Comparison of ENCODE assay signal across 8 mouse cellular contexts in genomic region chr19:6855225-6856031, GRCm38 (mm10). TPM values are rescaled to one million over a fixed set of nuclear protein-coding genes. Genes with fewer than 3 reads are reported as not detected.
DNase-seq lines count a peak whose midpoint lies in the region; ATAC-seq and TF ChIP-seq lines count a peak whose summit lies in the region.

No protein-coding gene starts in this region.

- H3K27me3 ChIP-seq in kidney, embryonic 15.5 days: peaks cover 38% of the 10 kb centered on the region
- H3K27me3 ChIP-seq in heart, postnatal 0 days (ENCODE audit: control insufficient read depth, insufficient read depth, low read length): peaks cover 10% of the 10 kb centered on the region
- 0 out of 2 replicates have a peak, but pooled peaks cover 5% of the 10 kb centered on the region for H3K27me3 ChIP-seq in neural tube, embryonic 12.5 days (replicated peaks)

- H3K9ac ChIP-seq in kidney, embryonic 15.5 days: no peak overlapping the region
- no peak overlapping the region; the same call in 1 of the 2 replicates for H3K9ac ChIP-seq in heart, postnatal 0 days (replicated peaks; ENCODE audit: low read depth, low read length)
- 0 out of 2 replicates have a peak overlapping the region, but pooled peaks have one; percentile 3 for H3K9ac ChIP-seq in neural tube, embryonic 12.5 days

- peak; percentile 15; the same call in 1 of the 2 replicates for TF ChIP-seq CTCF in heart, postnatal 0 days (IDR thresholded peaks at IDR 0.05; ENCODE audit: low read depth)

- H3K4me2 ChIP-seq in kidney, embryonic 15.5 days: peak overlapping the region; percentile 59
- H3K4me2 ChIP-seq in heart, postnatal 0 days (ENCODE audit: low read depth, low read length): peak overlapping the region; percentile 57
- peak overlapping the region; percentile 58 for H3K4me2 ChIP-seq in neural tube, embryonic 12.5 days (replicated peaks)

- no peaks in the 10 kb centered on the region for H3K36me3 ChIP-seq in kidney, embryonic 15.5 days
- H3K36me3 ChIP-seq in heart, postnatal 0 days (replicated peaks; ENCODE audit: control insufficient read depth, insufficient read depth, low read length): no peaks in the 10 kb centered on the region
- H3K36me3 ChIP-seq in neural tube, embryonic 12.5 days: no peaks in the 10 kb centered on the region

- H3K9me3 ChIP-seq in kidney, embryonic 15.5 days (replicated peaks): no peaks in the 10 kb centered on the region
- no peaks in the 10 kb centered on the region for H3K9me3 ChIP-seq in heart, postnatal 0 days (replicated peaks; ENCODE audit: control insufficient read depth, low read length)
- no peaks in the 10 kb centered on the region for H3K9me3 ChIP-seq in neural tube, embryonic 12.5 days

- peak overlapping the region; percentile 31 for H3K4me3 ChIP-seq in kidney, embryonic 15.5 days (replicated peaks)
- H3K4me3 ChIP-seq in heart, postnatal 0 days (ENCODE audit: low read depth, low read length): peak overlapping the region; percentile 32
- 0 out of 2 replicates have a peak overlapping the region, but pooled peaks have one; percentile 5 for H3K4me3 ChIP-seq in neural tube, embryonic 12.5 days

- no peak for DNase-seq in kidney, adult 11 months
- peak; percentile 88 for DNase-seq in embryo, embryonic 9.5 days (ENCODE audit: extremely low spot score)
- peak; percentile 77 for DNase-seq in heart, postnatal 0 days (ENCODE audit: low spot score)
- peak; percentile 72 for DNase-seq in liver
- DNase-seq in ovary, postnatal 36 days (ENCODE audit: low spot score): no peak
- no peak for DNase-seq in adrenal gland, adult 8-10 months

- TF ChIP-seq EP300 in heart, postnatal 0 days (IDR thresholded peaks at IDR 0.05; ENCODE audit: low read depth): no peak; the same call in 1 of the 2 replicates

- ATAC-seq in kidney, embryonic 15.5 days (replicated peaks; ENCODE audit: low FRiP score): peak; percentile 61; the same call in 1 of the 2 replicates
- peak; percentile 89 for ATAC-seq in heart, postnatal 0 days (ENCODE audit: insufficient read depth, low read depth)
- ATAC-seq in neural tube, embryonic 12.5 days (ENCODE audit: low FRiP score, low read depth): peak; percentile 54; the same call in 1 of the 2 replicates

- 7% methylated on average over 38 of the region's 38 CpGs for WGBS in kidney, embryonic 15.5 days
- 10% methylated on average over 38 of the region's 38 CpGs for WGBS in heart, postnatal 0 days
- WGBS in neural tube, embryonic 12.5 days: 7% methylated on average over 38 of the region's 38 CpGs

- H3K4me1 ChIP-seq in kidney, embryonic 15.5 days: peaks cover 34% of the 10 kb centered on the region
- 0 out of 2 replicates have a peak, but pooled peaks cover 12% of the 10 kb centered on the region for H3K4me1 ChIP-seq in heart, postnatal 0 days (ENCODE audit: control insufficient read depth, insufficient read depth)
- peaks cover 13% of the 10 kb centered on the region for H3K4me1 ChIP-seq in neural tube, embryonic 12.5 days

- H3K27ac ChIP-seq in kidney, embryonic 15.5 days: 0 out of 2 replicates have a peak overlapping the region, but pooled peaks have one; percentile 6
- H3K27ac ChIP-seq in heart, postnatal 0 days (ENCODE audit: low read depth): no peak overlapping the region
- H3K27ac ChIP-seq in neural tube, embryonic 12.5 days: no peak overlapping the region

RNA-seq across cellular contexts. Expression of gene Ccdc88b, which starts 2.6 kb away (rescaled TPM):
- polyA plus RNA-seq in kidney, embryonic 15.5 days (2015; fragmentation: Nextera tagmentation; extraction: Ambion mirVana): 0.74 and 1.2 TPM in 2 replicates
- total RNA-seq in heart, postnatal 0 days (2014; rRNA removed; ENCODE audit: low replicate concordance): 0.11 and 2.7 TPM in 2 replicates
- 0.08 and 0.36 TPM in 2 replicates for polyA plus RNA-seq in heart, postnatal 0 days (2015; fragmentation: Nextera tagmentation; extraction: Ambion mirVana)
- polyA plus RNA-seq in neural tube, embryonic 12.5 days (2016; fragmentation: Nextera tagmentation; extraction: Ambion mirVana): 0.59 and 1.6 TPM in 2 replicates
- total RNA-seq in adrenal gland, adult 8-10 months (2022): 1 to 10 TPM; 1.7 to 3.6 (median 2.4) TPM

RNA-seq across cellular contexts. Expression of gene Rps6ka4, which starts 15.0 kb away (rescaled TPM):
- 19.2 and 22.3 TPM in 2 replicates for polyA plus RNA-seq in kidney, embryonic 15.5 days (2015; fragmentation: Nextera tagmentation; extraction: Ambion mirVana)
- 16.6 and 30.3 TPM in 2 replicates for total RNA-seq in heart, postnatal 0 days (2014; rRNA removed; ENCODE audit: low replicate concordance)
- polyA plus RNA-seq in heart, postnatal 0 days (2015; fragmentation: Nextera tagmentation; extraction: Ambion mirVana): 12.4 and 13.4 TPM in 2 replicates
- 8.5 and 9.3 TPM in 2 replicates for polyA plus RNA-seq in neural tube, embryonic 12.5 days (2016; fragmentation: Nextera tagmentation; extraction: Ambion mirVana)
- total RNA-seq in adrenal gland, adult 8-10 months (2022): 10 to 100 TPM; 30.2 to 42.5 (median 36.1) TPM

RNA-seq across cellular contexts. Expression of gene Trmt112, which starts 54.1 kb away (rescaled TPM):
- polyA plus RNA-seq in kidney, embryonic 15.5 days (2015; fragmentation: Nextera tagmentation; extraction: Ambion mirVana): 148 and 167 TPM in 2 replicates
- total RNA-seq in heart, postnatal 0 days (2014; rRNA removed; ENCODE audit: low replicate concordance): 61.8 and 61.9 TPM in 2 replicates
- 57.6 and 61.4 TPM in 2 replicates for polyA plus RNA-seq in heart, postnatal 0 days (2015; fragmentation: Nextera tagmentation; extraction: Ambion mirVana)
- polyA plus RNA-seq in neural tube, embryonic 12.5 days (2016; fragmentation: Nextera tagmentation; extraction: Ambion mirVana): 123 and 125 TPM in 2 replicates
- 100 to 1,000 TPM in 2 of 4 experiments, 10 to 100 TPM in 2; 83.2 to 116 (median 99.0) TPM for total RNA-seq in adrenal gland, adult 8-10 months (2022)

RNA-seq across cellular contexts. Expression of gene Prdx5, which starts 54.5 kb away (rescaled TPM):
- 268 and 275 TPM in 2 replicates for polyA plus RNA-seq in kidney, embryonic 15.5 days (2015; fragmentation: Nextera tagmentation; extraction: Ambion mirVana)
- 215 and 344 TPM in 2 replicates for total RNA-seq in heart, postnatal 0 days (2014; rRNA removed; ENCODE audit: low replicate concordance)
- polyA plus RNA-seq in heart, postnatal 0 days (2015; fragmentation: Nextera tagmentation; extraction: Ambion mirVana): 623 and 629 TPM in 2 replicates
- 198 and 214 TPM in 2 replicates for polyA plus RNA-seq in neural tube, embryonic 12.5 days (2016; fragmentation: Nextera tagmentation; extraction: Ambion mirVana)
- 100 to 1,000 TPM; 197 to 273 (median 224) TPM for total RNA-seq in adrenal gland, adult 8-10 months (2022)

Comparison
In these comparisons a context has a peak if more than half of its experiments do, and no peak if none do; other contexts are left out.
1. DNase-seq: peak in embryo, embryonic 9.5 days (single experiment), heart, postnatal 0 days (single experiment) and liver (single experiment); none in kidney, adult 11 months (single experiment), ovary, postnatal 36 days (single experiment) and adrenal gland, adult 8-10 months (single experiment).
2. Peak in every context shown above with its lines, with median percentiles within 50 percentile points of each other: ATAC-seq, H3K4me2 ChIP-seq and H3K4me3 ChIP-seq.